Mouse (Mus musculus): ENCODE results near the gene Zfp111. TPM values are rescaled to one million over a fixed set of nuclear protein-coding genes. Genes with fewer than 3 reads are reported as not detected.

The Zfp111 gene
- under 1 TPM; 0.58 to 0.78 TPM for polyA plus RNA-seq (2017; shearing (Covaris generic))

GRCm38 (mm10) chr7:24211343-24211742 lies at the start of gene Zfp111:
TSS of gene Zfp111 (minus strand) at chr7:24211443.
- no peak for ATAC-seq

GRCm38 (mm10) chr7:24260000-24260312 lies 48.7 kb upstream of the Zfp111 start:
- ATAC-seq: no peak

- no peak for ATAC-seq
Observed at GRCm38 (mm10) chr7:24259306-24259999, 48.2 kb upstream of the Zfp111 start.

- peak; percentile 52 for ATAC-seq
Observed at GRCm38 (mm10) chr7:24254633-24255474, 43.6 kb upstream of the Zfp111 start, which contains the start of gene Zfp108. TSS of gene Zfp108 (plus strand) at chr7:24254794.

GRCm38 (mm10) chr7:24253779-24254615 lies 42.8 kb upstream of the Zfp111 start:
- no peak for ATAC-seq

- peak; percentile 63 for ATAC-seq
Observed at GRCm38 (mm10) chr7:24237040-24237791, 26.0 kb upstream of the Zfp111 start, which contains the start of gene Zfp109. TSS of gene Zfp109 (minus strand) at chr7:24237560.

GRCm38 (mm10) chr7:24210296-24210695 lies 947 bp downstream of the Zfp111 start:
- ATAC-seq: no peak

- no peak for ATAC-seq
Observed at GRCm38 (mm10) chr7:24208282-24208886, 2.9 kb downstream of the Zfp111 start.

- no peak for ATAC-seq
Observed at GRCm38 (mm10) chr7:24207488-24208261, 3.6 kb downstream of the Zfp111 start.

GRCm38 (mm10) chr7:24196961-24197360 lies 14.3 kb downstream of the Zfp111 start:
- no peak for ATAC-seq

- ATAC-seq: no peak
Observed at GRCm38 (mm10) chr7:24193157-24193556, 18.1 kb downstream of the Zfp111 start.

- no peak for ATAC-seq
Observed at GRCm38 (mm10) chr7:24191361-24191760, 19.9 kb downstream of the Zfp111 start.

GRCm38 (mm10) chr7:24189571-24189944 lies 21.7 kb downstream of the Zfp111 start:
- ATAC-seq: no peak

GRCm38 (mm10) chr7:24188901-24189570 lies 22.2 kb downstream of the Zfp111 start:
- no peak for ATAC-seq

- no peak for ATAC-seq
Observed at GRCm38 (mm10) chr7:24187611-24188010, 23.6 kb downstream of the Zfp111 start.

GRCm38 (mm10) chr7:24175337-24175711 lies 35.9 kb downstream of the Zfp111 start:
- ATAC-seq: no peak

- ATAC-seq: no peak
Observed at GRCm38 (mm10) chr7:24174618-24175336, 36.5 kb downstream of the Zfp111 start, which contains the start of gene Zfp114. TSS of gene Zfp114 (plus strand) at chr7:24175060.

GRCm38 (mm10) chr7:24172191-24172590 lies 39.1 kb downstream of the Zfp111 start:
- no peak for ATAC-seq

GRCm38 (mm10) chr7:24153272-24153671 lies 58.0 kb downstream of the Zfp111 start:
- ATAC-seq: no peak
